Mouse (Mus musculus) urinary bladder, postnatal 36 days (tissue): ENCODE data around the gene Trmo.

Experiments
- DNase-seq, 2 experiments: peaks; one replicate each; pipeline ENCODE4 v3.0.0; 2022; ENCODE audit warnings: low spot score in 2 of 2, mixed read lengths in 1 of 2

The Trmo gene

GRCm38 (mm10) chr4:46389013-46389611 lies at the start of gene Trmo:
Trmo (minus strand) TSS chr4:46389437.
- peak; percentile 86 to 91 for DNase-seq

GRCm38 (mm10) chr4:46432339-46433036 lies 43.3 kb upstream of the Trmo start:
- no peak for DNase-seq

GRCm38 (mm10) chr4:46428903-46429499 lies 39.8 kb upstream of the Trmo start:
- no peak for DNase-seq

- DNase-seq, result no peak
Measured at GRCm38 (mm10) chr4:46422625-46423024, 33.4 kb upstream of the Trmo start.

- no peak for DNase-seq
Measured at GRCm38 (mm10) chr4:46418851-46419250, 29.6 kb upstream of the Trmo start.

- DNase-seq, result peak in 1 of 2 experiments; percentile 22
Measured at GRCm38 (mm10) chr4:46417491-46417890, 28.3 kb upstream of the Trmo start.

- DNase-seq, result no peak
Measured at GRCm38 (mm10) chr4:46413406-46413805, 24.2 kb upstream of the Trmo start, which contains the start of gene Hemgn. Hemgn (minus strand) TSS chr4:46413506.

GRCm38 (mm10) chr4:46412113-46412512 lies 22.9 kb upstream of the Trmo start:
- no peak for DNase-seq

GRCm38 (mm10) chr4:46411489-46411888 lies 22.3 kb upstream of the Trmo start:
- no peak for DNase-seq

- DNase-seq, result no peak
Measured at GRCm38 (mm10) chr4:46410677-46411076, 21.4 kb upstream of the Trmo start.

- DNase-seq, result no peak
Measured at GRCm38 (mm10) chr4:46406966-46407703, 17.9 kb upstream of the Trmo start.

GRCm38 (mm10) chr4:46404042-46404795 lies 15.0 kb upstream of the Trmo start:
- no peak for DNase-seq

GRCm38 (mm10) chr4:46398839-46399238 lies 9.6 kb upstream of the Trmo start:
- no peak for DNase-seq

GRCm38 (mm10) chr4:46395736-46396135 lies 6.5 kb upstream of the Trmo start:
- DNase-seq, result no peak

- no peak for DNase-seq
Measured at GRCm38 (mm10) chr4:46394388-46394787, 5.2 kb upstream of the Trmo start.

GRCm38 (mm10) chr4:46390390-46390970 lies 1.2 kb upstream of the Trmo start:
- DNase-seq, result peak; percentile 70

- DNase-seq, result peak in 1 of 2 experiments; percentile 13
Measured at GRCm38 (mm10) chr4:46389612-46390341, 540 bp upstream of the Trmo start.

GRCm38 (mm10) chr4:46388556-46388955 lies 681 bp downstream of the Trmo start:
- DNase-seq, result no peak

- peak; percentile 69 to 80 for DNase-seq
Measured at GRCm38 (mm10) chr4:46374869-46375368, 14.3 kb downstream of the Trmo start.

GRCm38 (mm10) chr4:46374455-46374854 lies 14.8 kb downstream of the Trmo start:
- no peak for DNase-seq
